Mouse (Mus musculus): ENCODE data around the gene Cwc25. TPM values are rescaled to one million over a fixed set of nuclear protein-coding genes. Genes with fewer than 3 reads are reported as not detected.

The Cwc25 gene
- total RNA-seq (2023): 60.7 and 93.3 TPM in 2 replicates

GRCm38 (mm10) chr11:97766154-97766881 is at the start of gene Cwc25:
Cwc25 (minus strand) TSS chr11:97766556.

DNA sequence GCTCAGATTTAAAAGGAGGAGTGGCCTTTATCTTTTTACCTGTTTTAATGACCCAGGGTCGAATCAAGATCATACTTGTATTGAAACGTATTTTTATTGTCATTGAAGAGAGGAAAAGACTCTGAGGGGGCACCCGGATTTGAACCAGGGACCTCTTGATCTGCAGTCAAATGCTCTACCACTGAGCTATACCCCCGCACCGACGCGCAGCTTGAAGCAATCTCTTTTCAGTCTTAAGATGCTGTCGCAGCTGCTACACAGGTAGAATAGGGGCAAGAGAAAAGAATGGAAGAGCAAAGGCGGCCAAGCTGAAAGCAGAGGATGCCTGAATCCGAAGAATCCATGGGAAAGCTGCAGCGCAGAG is 32.4 kb upstream of the Cwc25 start, which contains the start of gene Lasp1:
Gene Lasp1 (plus strand): TSS at position 219 of the 364 bp plus-strand sequence.

GRCm38 (mm10) chr11:97781832-97782563 is 15.6 kb upstream of the Cwc25 start, which contains the start of gene Rpl23:
Rpl23 (minus strand) TSS chr11:97782437.

GRCm38 (mm10) chr11:97775808-97776496 is 9.6 kb upstream of the Cwc25 start, which contains the start of gene 1700001P01Rik:
1700001P01Rik (minus strand) TSS chr11:97775918.

DNA sequence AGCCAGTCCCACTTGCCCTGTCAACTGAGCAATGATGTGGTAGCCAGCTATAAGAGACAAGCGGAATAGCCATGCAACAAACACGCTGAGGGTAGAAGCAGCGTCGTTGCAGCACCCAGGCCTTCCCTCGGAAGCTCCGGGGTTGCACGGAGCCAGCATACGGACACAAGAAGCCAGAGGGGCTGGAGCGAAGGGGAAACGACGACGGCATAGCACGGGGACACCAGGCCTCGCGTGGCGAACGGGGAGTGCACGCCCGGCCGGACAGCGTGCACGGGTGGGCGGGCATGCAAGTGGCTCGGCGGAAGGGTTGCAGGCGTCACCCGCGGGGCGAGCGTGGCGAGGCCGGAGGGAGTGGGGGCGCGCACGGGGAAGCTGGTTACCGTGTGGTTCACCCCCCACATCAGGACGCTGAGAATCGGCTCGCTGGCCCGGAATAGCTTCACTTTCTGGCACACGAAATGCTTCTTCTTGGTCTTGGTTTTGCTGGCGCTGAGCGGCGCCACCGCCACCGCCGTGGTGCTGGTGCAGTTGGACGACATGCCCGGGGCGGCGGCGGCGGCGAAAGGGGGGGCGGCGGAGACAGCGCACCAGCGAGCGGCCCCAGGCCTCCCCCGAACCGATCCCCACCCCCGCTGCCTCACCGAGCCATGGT is 22.2 kb downstream of the Cwc25 start, which contains the start of gene Pip4k2b:
Gene Pip4k2b (minus strand): TSS at position 642 of the 655 bp plus-strand sequence.

GRCm38 (mm10) chr11:97703039-97703826 is 63.1 kb downstream of the Cwc25 start, which contains the start of gene Psmb3:
Psmb3 (plus strand) TSS chr11:97703399.

DNA sequence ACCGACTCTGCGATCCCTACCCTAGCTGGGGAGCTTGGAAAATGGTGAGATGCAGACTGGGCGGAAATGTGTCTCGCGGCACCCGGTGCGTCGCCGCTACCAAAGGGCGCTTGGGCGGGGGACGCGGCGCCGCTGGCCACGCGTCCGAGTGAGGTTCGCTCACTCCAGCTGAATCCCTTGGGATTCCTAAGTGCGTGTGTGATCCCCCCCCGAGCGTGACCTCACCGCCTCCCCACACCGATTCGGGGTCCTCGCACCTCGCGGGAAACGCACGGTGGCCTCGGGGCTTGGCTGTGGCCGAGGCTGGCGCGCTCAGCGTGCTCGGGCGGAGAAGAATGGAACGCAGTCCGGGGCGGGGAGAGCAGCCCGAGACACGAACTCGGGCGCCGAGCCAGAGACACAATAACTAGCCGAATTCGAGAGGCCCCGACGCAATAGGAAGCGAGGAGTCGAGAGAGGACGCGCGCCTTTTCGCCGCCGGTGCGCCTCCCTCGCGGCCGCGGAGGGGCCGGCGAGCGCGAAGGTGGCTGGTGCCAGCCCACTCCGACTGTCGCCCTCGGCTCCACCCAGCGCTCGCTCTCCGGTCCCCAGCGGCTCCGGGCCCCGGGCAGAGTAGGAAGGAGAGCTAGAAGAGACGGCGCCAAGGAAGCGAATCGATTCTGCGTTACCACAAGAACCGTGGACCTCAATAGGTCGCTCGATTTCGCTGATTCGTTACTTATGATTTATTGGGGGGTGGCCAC is 66.2 kb downstream of the Cwc25 start, which contains the start of gene Pcgf2:
Gene Pcgf2 (minus strand): TSS at position 495 of the 743 bp plus-strand sequence.

Other genes with a start within 250 kb of the Cwc25 start
- not detected in 2 replicates for gene Srcin1, start 190.4 kb downstream of the Cwc25 start, total RNA-seq (2023)
- 0.43 and 1.6 TPM in 2 replicates for gene Epop, start 136.9 kb downstream of the Cwc25 start, total RNA-seq (2023)
- 6.6 and 9.1 TPM in 2 replicates for gene Mllt6, start 103.1 kb downstream of the Cwc25 start, total RNA-seq (2023)
- gene Cisd3, start 80.7 kb downstream of the Cwc25 start, total RNA-seq (2023): 5.6 and 7.7 TPM in 2 replicates
- gene Pcgf2, start 66.1 kb downstream of the Cwc25 start, total RNA-seq (2023): 0.77 and 1.0 TPM in 2 replicates
- gene Psmb3, start 63.2 kb downstream of the Cwc25 start, total RNA-seq (2023): 94.9 and 106 TPM in 2 replicates
- gene Pip4k2b, start 21.9 kb downstream of the Cwc25 start, total RNA-seq (2023): 21.9 and 24.1 TPM in 2 replicates
- not detected in 2 replicates for gene 1700001P01Rik, start 9.4 kb upstream of the Cwc25 start, total RNA-seq (2023)
- gene Rpl23, start 15.9 kb upstream of the Cwc25 start, total RNA-seq (2023): 395 and 426 TPM in 2 replicates
- 424 and 430 TPM in 2 replicates for gene Lasp1, start 32.4 kb upstream of the Cwc25 start, total RNA-seq (2023)
- gene B230217C12Rik, start 74.2 kb upstream of the Cwc25 start, total RNA-seq (2023): 0.69 and 0.91 TPM in 2 replicates
- gene Fbxo47, start 117.6 kb upstream of the Cwc25 start, total RNA-seq (2023): 0.44 TPM in 1 of 2 replicates, not detected in the other
- gene Plxdc1, start 219.9 kb upstream of the Cwc25 start, total RNA-seq (2023): 5.1 and 5.4 TPM in 2 replicates
- 13.1 and 19.9 TPM in 2 replicates for gene Arl5c, start 229.6 kb upstream of the Cwc25 start, total RNA-seq (2023)

All from neutrophil, adult 65 days (primary cell).